Mouse (Mus musculus) inflammation-experienced regulatory T-cells, adult 6 months (primary cell): ENCODE measurements around the gene 1700008O03Rik. TPM values are rescaled to one million over a fixed set of nuclear protein-coding genes. Genes with fewer than 3 reads are reported as not detected.

ENCODE experiments used
- ATAC-seq: one replicate; pipeline ENCODE4 v1.8.0; 2017
- polyA plus RNA-seq, 3 experiments: library from polyadenylated mRNA; unstranded; fragments of 100-300 nt; shearing (Covaris generic); gene quantifications; one replicate each; pipeline ENCODE4 v1.2.1; 2017

1700008O03Rik gene
- polyA plus RNA-seq, 3 experiments from 2014 or later, result not detected

DNA sequence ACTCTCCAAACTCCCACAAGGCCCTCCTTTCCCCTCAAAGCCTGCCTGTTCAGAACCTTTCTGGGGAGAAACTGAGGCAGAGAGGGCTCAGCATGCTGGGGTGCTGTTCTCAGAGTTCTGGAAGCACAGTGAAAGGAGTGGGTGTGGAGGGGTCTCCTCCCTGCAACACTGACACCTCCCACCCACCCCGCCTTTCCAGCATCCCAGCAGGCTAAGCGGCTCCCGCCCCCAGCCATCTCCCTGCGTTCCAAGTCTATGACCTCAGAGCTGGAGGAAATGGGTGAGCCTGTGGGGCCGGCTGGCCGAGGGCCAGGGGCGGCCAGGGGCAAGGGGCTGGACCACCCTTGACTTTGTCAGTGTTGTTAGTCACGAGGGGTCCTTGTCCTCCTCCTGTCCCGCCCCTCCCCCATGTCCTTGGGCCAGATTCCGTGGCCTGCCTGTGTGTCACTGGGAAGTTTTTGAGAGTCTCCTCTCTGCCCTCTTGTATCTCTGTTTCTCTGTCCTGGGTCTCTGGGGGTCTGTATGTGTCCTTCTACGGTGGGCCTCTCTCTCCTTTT, 42.1 kb downstream of the 1700008O03Rik start:
- no peak for ATAC-seq

DNA sequence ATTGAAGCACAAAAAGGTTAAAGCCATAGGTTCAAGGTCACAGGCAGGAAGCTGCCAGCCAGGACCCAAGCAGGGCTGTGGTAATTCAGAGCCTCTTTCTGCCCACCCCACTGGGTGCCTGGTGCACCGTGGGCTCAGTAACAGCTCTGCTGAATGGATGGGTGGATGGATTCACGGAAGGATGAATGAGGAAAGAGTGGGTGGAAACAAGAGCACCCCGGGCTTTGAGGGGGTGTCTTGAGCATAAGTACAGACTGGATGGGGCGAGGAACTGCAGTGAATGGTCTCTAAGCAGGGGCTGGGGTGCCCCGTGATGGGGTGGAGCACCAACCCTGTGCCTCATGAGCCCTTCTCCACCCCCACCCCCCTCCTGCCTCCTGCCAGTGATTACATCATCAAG, 43.9 kb downstream of the 1700008O03Rik start:
- no peak for ATAC-seq

DNA sequence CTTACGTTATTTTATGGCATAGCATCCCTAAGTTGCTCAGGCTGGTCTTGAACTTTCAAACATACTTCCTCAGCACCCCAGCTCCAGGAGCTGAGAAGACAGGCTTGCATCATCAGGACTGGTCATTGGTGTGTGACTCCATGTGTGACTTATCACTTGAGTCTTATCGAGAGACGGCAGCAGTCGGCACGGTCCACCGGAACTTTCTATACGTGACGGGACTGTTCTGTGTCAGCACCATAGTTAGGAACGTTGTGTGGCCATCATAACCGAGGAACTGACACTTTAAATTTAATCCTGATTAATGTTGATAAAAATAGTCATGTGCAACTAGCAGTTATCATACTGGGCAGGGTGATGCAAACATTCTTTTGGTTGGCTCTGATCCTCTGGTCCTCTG, 44.5 kb downstream of the 1700008O03Rik start:
- no peak for ATAC-seq

DNA sequence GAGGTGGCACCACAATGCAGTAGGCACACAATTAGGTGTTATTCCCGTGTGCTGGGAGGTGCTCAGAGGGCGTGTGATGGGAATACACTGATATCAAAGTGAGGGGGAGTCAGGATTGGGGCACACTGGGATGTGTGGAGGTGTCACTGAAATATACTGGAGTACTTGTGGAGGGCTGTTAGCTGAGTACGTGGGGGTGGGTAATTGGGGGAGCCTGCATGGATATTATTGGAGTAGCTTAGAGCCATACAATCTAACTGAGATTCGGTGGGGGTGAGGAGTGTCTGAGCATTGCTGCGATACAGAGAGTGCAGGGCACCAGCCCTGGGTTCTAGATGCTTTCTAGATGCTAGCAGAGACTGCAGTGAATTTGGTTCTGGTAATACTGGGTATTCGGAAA, 45.4 kb downstream of the 1700008O03Rik start:
- no peak for ATAC-seq

DNA sequence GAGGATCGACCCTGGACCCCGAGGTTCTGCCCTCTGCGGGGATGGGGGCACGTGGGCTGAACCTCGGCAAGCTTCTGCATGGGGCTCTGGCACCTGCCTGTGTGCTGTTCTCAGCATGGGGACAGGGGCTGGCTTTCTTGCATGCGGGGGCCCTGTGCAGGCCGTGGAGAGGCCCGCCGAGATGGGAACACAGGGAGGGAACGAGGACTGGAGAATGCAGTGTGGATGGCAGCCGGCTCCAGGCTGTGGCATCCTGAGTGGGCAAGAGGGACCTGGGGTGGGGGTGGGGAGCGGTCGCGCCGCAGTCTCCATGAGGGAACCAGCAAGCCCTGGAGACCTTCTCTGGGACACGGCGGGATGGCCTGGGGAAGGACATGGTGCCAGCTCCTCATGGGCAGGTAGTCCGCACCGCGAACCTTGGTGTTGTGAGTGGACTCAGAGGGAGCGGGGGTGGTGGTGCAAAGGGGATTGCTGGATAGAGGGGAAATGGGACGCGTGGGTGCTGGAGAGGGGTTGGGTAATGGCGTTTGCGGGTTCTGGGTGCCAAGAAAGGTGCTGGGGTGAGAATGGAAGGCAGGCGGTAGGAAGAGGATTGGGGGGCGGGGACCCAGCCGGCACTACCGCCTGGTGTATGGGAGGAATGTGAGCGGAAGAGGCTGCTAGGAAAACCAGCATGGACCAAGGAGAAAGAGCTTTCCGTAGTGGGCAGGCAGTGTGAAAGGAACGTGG, 48.3 kb downstream of the 1700008O03Rik start:
- ATAC-seq, result no peak

DNA sequence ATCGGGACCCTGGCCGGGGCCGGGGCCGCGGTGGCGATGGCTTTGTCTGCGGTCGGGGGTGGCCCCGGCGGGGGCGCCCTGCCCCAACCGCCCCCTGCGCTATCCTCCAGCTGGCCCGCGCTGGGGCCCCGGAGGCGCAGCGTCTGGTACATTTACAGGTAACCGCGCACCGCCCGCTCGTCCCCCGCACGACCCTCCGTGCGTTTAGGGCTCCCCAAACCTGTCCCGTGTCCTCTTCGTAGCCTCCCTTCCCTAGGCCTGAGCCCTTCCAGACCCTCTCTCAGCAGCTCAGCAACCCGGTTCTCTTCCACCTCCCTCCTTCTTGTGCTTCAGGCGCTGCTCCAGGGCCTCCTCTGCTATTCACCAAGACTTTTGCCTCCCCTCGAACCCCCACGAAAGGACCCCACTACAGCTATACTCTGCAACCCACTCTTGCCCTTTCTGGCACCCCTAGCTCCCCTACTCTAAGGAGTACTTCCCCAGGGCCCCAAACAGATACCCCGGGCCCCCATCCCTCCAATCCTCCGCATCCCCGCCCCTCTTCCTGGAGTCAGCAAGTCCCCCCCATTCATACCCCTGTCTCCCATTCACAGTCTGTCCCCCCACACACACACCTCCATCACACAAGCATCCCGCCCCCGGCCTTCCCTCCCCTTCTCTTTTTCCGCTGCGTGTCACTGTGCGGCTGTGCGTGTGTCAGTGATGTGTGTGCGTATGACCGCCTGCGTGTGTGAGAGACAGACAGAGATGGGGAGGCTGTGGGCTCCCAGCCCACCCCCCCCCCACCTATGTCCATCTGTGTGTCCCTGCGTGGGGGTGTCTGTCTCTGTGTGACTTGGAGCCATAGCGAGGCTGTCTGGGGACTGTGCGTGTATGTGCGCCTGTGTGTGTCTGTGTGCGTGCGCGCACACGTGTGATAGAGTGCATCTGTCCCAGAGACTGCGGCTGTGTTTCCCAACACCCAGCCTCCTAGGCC, 49.3 kb downstream of the 1700008O03Rik start:
- ATAC-seq, result no peak

DNA sequence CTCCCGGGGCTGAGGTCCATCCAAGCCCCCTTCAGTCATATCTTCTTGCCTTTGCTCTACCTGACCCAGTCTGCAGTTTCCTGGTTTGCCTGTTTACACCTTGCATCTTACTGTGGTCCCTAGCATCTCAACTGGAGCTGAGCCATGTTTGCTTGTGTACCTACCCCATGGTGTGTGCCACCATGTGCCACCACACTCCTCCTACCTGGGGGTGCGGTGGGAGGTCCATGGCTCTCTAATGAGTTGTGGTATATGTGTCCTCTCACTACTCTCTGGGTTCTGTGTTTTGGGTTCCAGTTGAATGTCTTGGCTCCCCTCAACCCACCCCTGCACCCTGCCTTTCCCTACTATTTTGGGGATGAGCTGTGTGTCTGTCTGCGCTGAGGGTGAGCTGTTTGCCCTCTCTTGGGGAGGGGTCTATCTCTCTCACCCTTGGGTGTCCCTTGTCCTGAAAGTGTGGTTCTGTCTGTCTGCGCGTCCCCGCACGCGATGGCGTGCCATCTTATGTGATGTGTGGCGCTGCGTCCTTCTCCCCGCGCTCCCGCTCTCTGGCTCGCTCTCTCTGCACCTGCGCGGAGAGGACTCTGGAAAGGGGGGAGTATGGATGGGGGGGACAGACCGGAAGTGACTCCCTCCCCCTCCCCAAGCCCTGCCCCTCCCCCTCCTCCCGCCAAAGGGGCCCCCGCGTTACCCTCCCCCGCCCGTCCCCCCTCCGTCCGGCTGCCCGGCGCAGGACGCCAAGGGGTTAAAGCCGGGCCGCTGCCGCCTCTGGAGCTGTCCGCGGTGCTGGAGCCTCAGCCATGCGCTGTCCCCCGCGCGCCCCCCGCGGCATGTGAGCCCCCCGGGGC, 50.4 kb downstream of the 1700008O03Rik start:
- ATAC-seq, result no peak

DNA sequence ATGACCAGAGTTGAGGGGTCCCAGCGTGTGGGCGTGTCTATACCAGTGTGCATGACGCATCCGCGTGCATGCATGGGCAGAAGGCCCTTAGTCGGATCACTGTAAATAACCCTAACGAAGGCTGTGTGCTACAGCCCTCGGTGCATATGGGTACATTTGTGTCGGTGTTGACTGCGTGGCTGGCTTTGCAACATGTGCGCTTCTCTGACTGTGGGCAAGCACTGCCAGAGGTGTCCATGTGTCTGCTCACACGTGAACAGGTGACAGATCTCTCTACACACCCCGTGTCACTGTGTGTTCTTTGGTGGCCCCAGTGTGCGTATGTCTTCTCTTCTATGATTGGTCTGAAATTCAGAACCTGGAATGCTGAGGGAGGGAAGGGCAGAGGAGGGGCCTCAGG, 51.5 kb downstream of the 1700008O03Rik start:
- no peak for ATAC-seq

DNA sequence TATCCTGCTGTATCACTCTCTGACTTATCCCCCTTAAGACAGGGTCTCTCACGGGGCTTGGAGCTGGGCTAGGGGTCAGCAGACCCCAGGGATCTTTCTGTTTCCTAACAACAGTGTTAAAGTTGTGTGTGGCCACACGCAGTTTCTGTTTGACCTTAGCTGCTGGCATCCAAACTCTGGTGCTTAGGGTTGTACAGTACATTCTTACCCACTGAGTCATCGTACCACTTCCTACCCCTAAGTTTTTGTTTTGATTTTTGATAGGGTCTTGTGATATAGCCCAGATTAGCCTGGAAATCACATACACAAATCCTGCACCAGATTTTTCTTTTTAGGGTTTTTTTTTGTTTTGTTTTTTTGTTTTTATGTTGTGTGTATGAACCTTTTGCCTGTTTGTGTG, 53.3 kb downstream of the 1700008O03Rik start:
- ATAC-seq, result no peak

DNA sequence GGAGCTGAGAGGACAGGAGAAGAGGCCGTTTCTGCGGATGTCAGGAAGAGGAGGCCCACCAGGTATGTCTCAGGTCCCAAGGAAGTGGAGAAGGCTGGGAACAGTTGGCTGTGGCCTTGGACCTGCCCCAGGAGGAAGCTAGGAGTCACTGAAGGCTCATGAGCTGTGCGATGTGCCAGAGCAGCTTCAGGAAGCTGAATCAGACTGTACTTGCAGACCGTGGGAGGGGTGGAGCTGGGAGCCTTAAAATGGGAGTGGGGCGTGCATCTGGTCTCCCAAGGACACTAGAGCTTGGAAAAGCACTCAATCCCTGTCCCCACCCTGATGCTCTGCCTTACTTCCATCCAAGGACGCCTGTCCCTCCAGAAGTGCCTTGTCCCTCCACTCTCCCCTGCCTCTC, 59.0 kb downstream of the 1700008O03Rik start:
- ATAC-seq, result no peak

DNA sequence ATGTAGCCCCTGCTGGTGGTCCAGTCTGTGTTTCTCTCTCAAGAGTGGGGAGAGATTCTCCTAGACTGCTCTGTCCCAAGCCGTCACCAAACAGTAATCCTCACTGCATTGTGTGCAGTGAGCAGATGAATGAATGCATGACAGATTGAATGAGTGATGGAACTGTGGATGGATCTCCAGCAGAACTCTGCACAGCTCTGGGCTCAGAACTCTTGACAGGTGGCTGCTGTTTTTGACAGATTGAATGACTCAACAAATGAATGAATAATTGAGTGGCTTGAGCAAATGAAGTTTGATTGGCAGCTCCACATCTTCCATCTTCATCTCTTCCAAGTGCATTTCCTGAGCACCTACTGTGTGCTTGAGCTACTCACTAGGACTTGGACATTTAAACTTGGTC, 63.3 kb downstream of the 1700008O03Rik start:
- no peak for ATAC-seq

DNA sequence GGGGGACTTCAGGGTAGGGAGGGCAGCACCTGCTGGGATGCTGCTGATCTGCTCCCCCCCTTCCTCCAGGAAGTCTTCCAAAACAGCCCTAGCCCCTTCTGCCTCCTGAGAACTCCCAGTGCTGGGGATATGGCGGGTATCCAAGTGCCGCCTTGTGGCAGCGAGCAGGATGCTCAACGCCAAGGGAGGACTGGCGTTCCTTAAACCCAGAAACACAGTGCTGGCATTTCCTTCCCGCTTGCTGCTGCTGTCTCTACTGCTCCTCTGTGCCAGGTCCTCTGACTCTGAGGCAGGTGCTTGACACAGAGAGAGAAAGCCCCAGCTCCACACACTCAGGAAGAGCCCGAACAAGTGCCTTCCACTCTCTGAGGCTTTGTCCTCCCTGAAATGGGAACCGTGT, 64.7 kb downstream of the 1700008O03Rik start:
- no peak for ATAC-seq

DNA sequence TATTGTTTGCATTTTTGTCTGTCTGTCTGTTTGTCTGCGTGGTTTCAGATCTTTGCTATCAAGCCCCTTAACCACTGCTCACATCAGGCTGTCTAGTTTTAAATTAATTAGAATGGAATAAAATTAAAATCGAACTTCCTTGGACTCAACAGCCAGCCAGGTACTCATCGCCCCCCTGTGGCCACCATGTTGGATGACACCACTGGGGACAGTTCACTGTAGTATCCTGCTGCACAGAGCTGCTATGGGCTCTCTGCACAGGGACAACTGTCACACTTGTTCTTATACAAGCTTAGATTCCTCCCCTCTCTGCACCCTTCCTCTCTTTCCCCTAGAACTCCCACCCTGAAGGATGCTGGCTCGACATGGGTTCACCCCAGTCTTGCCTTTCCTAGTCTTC, 67.7 kb downstream of the 1700008O03Rik start:
- ATAC-seq, result no peak

DNA sequence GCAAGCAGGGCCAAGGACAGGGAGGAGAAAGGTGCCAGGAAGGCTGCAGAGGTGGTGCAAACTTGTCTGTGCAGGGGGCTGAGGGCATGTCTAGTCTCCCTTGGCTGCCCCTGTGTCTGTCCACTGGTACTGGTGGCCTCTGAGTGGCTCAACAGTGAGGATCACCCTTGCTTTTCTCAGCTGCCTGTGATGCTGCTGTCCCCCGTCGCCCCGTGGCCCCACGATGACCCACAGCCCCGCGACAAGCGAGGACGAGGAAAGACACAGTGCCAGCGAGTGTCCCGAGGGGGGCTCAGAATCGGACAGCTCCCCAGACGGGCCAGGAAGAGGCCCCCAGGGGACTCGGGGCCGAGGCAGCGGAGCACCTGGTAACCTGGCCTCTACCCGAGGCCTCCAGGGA, 73.1 kb downstream of the 1700008O03Rik start:
- ATAC-seq, result no peak

DNA sequence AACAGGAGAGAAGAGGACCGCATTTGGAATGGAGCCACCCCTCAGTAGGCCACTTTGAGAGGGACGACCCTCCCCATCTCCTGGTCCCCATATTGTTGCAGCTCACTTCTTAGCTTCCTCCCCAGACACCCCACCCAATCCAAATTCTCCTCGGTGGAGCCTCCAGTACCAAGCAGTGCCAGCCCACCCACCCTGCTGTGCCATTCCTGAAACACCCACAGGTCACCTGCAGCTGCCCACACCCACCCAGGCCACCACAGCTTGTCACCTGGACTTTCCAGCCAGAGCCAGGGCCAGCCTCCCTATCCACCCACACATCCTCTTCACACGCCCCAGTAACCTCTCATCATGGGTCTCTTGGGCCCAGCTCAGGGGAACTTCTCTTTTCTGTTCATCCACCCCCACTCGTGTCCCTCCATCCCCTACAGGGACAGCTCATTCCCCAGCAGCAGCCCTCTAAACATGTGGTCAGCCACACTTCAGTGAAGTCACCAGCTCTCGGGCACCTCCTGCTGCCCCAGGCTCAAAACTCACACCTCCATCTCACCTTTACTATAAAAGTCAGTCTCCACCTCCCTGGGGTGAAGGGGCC, 73.8 kb downstream of the 1700008O03Rik start:
- no peak for ATAC-seq

DNA sequence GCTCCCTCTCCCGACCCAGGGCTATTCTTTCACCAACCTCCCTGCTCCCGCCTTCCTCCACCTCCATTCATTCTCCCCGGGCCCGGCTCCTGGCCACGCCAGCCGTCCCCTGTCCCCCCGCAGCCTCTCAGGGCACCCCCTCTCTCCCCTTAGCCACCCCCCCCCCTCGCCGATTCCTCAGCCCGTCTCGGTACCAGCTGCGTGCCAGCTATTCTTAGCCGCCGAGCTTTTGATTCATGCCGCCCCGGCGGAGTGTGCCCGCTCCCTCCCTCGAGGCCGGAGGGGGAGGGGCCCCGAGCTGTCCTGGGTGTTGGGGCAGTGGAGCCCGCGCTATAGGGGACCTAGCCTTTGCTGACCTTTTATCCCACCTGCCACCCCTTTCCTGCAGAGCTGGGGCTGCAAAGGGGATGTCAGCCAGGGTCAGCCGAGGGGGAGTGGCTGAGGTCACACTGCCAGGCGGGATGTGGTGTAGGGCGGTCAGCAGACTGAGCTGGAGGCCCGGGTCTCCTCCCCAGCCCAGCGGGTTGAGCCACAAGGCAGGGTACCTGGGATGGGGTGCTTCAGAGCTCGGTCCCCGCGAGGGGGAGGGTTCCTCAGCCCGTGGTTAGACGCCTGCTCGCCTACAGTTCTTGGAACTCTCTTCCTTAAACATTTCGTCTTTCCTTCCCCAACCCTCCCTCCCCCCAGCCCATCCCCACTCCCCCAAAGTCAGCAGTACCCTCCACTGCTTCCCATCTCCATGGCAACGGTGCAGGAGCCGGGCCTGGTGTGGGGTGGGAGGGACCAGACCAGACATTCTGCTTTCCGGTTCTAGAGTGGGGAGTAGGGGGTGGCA, 74.5 kb downstream of the 1700008O03Rik start:
- ATAC-seq, result no peak

DNA sequence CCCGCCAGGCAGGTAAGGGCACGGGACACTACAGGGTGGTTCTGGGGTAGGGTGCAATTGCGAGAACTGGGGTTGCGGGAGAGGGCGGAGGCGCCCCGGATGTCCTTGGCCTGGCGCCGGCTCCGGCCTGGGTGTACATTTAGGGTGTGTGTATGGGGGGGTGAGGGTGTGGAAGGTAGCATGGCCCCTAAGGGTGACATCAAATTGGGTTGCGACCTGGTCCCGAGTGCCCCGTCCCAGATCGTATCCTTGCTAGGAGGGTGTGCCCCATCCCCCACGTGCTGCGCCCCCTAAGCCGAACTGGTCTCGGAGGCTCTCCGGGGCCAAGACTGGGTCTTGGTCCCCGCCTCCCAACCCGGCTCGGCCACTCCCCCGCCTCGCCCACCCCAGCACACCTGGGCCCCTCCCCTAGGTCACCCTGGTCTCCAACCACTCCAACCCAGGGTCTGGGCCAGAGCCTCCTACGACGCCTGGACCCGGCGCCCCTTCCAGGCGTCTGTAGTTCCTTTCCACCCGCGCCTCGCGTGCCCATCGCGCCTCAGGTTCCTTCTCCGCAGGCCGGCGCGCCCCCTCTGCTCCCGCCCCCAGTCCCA, 75.2 kb downstream of the 1700008O03Rik start:
- ATAC-seq, result peak; percentile 9
